Mouse (Mus musculus): ENCODE data around the gene Tspan13. TPM values are rescaled to one million over a fixed set of nuclear protein-coding genes. Genes with fewer than 3 reads are reported as not detected.

Gene Tspan13
- total RNA-seq, 2 experiments from 2014 or later = 297 to 309 TPM

GRCm38 (mm10) chr12:36035501-36035900 is 6.8 kb downstream of the Tspan13 start:
- no peak for DNase-seq (ENCODE audit: low spot score in 2 of 2)

- DNase-seq (ENCODE audit: low spot score in 2 of 2) = no peak
These were observed 9.9 kb downstream of the Tspan13 start for GRCm38 (mm10) chr12:36032419-36032818.

GRCm38 (mm10) chr12:36030660-36031363 is 11.5 kb downstream of the Tspan13 start:
- DNase-seq (ENCODE audit: low spot score in 2 of 2) = no peak

- no peak for DNase-seq (ENCODE audit: low spot score in 2 of 2)
These were observed 12.6 kb downstream of the Tspan13 start for GRCm38 (mm10) chr12:36029687-36030086.

- DNase-seq (ENCODE audit: low spot score in 2 of 2) = no peak
These were observed 13.2 kb downstream of the Tspan13 start for GRCm38 (mm10) chr12:36028968-36029645.

GRCm38 (mm10) chr12:36027171-36027570 is 15.1 kb downstream of the Tspan13 start:
- no peak for DNase-seq (ENCODE audit: low spot score in 2 of 2)

- DNase-seq (ENCODE audit: low spot score in 2 of 2) = no peak
These were observed 16.2 kb downstream of the Tspan13 start for GRCm38 (mm10) chr12:36026126-36026525.

- no peak for DNase-seq (ENCODE audit: low spot score in 2 of 2)
These were observed 21.6 kb downstream of the Tspan13 start for GRCm38 (mm10) chr12:36020710-36021109.

- no peak for DNase-seq (ENCODE audit: low spot score in 2 of 2)
These were observed 22.2 kb downstream of the Tspan13 start for GRCm38 (mm10) chr12:36020081-36020480.

- DNase-seq (ENCODE audit: low spot score in 2 of 2) = no peak
These were observed 22.7 kb downstream of the Tspan13 start for GRCm38 (mm10) chr12:36019572-36019971.

- no peak for DNase-seq (ENCODE audit: low spot score in 2 of 2)
These were observed 24.5 kb downstream of the Tspan13 start for GRCm38 (mm10) chr12:36017791-36018190.

GRCm38 (mm10) chr12:36013216-36013910 is 28.9 kb downstream of the Tspan13 start:
- DNase-seq (ENCODE audit: low spot score in 2 of 2) = no peak

GRCm38 (mm10) chr12:36008364-36009047 is 33.8 kb downstream of the Tspan13 start:
- DNase-seq (ENCODE audit: low spot score in 2 of 2) = no peak

GRCm38 (mm10) chr12:36007581-36007980 is 34.7 kb downstream of the Tspan13 start:
- no peak for DNase-seq (ENCODE audit: low spot score in 2 of 2)

GRCm38 (mm10) chr12:36004714-36005113 is 37.6 kb downstream of the Tspan13 start:
- DNase-seq (ENCODE audit: low spot score in 2 of 2) = no peak

- no peak for DNase-seq (ENCODE audit: low spot score in 2 of 2)
These were observed 46.5 kb downstream of the Tspan13 start for GRCm38 (mm10) chr12:35995799-35996198.

- no peak for DNase-seq (ENCODE audit: low spot score in 2 of 2)
These were observed 48.2 kb downstream of the Tspan13 start for GRCm38 (mm10) chr12:35994098-35994497.

GRCm38 (mm10) chr12:35993583-35993982 is 48.7 kb downstream of the Tspan13 start:
- DNase-seq (ENCODE audit: low spot score in 2 of 2) = no peak

- DNase-seq (ENCODE audit: low spot score in 2 of 2) = no peak
These were observed 49.6 kb downstream of the Tspan13 start, which contains the start of gene Agr2 for GRCm38 (mm10) chr12:35992711-35993110. Gene Agr2 (plus strand): TSS chr12:35992907.

- no peak for DNase-seq (ENCODE audit: low spot score in 2 of 2)
These were observed 57.6 kb downstream of the Tspan13 start for GRCm38 (mm10) chr12:35984743-35985142.

GRCm38 (mm10) chr12:35983472-35983871 is 58.8 kb downstream of the Tspan13 start:
- no peak for DNase-seq (ENCODE audit: low spot score in 2 of 2)
